Mouse (Mus musculus): ENCODE measurements around the gene Map4k4. TPM values are rescaled to one million over a fixed set of nuclear protein-coding genes. Genes with fewer than 3 reads are reported as not detected.

The Map4k4 gene
- total and polyA plus RNA-seq, 3 experiments, result 0.04 to 0.21 TPM; not detected in 1

DNA sequence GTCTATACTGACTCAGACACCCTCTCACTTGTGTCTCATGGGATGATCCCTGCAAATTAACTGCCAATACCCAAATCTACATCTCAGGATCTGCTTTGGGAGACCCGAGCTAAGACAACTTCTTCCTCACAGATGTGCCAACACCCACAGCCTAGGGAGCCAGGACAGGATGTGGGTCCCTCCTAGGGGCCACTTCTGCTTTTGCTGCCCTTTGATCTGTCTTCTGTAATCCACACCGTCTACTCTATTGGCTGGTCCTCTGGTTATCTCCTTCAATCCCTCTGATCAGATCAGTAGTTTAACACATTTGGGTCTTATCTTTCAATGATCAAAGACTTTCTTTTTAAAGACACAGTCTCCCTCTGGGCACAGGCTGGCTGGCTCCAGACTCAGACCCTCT, 5.2 kb upstream of the Map4k4 start:
- H3K27me3 ChIP-seq (ENCODE audit: control insufficient read depth in 1 of 2, insufficient read depth in 2 of 2, low read length in 2 of 2), result no peaks in the 10 kb centered on the region
- DNase-seq (ENCODE audit: low read depth, low spot score), result no peak
- H3K4me1 ChIP-seq (ENCODE audit: control insufficient read depth in 1 of 2, insufficient read depth in 2 of 2, low read length in 2 of 2), result no peaks in the 10 kb centered on the region
- TF ChIP-seq SIN3A (IDR thresholded peaks at IDR 0.05; ENCODE audit: low read length), result no peak
- TF ChIP-seq TCF12 (IDR thresholded peaks at IDR 0.05; ENCODE audit: low read depth, low read length), result no peak
- no peak for TF ChIP-seq NRF1 (IDR thresholded peaks at IDR 0.05; ENCODE audit: insufficient read depth, low read depth, low read length, poor library complexity, severe bottlenecking)
- TF ChIP-seq MXI1 (IDR thresholded peaks at IDR 0.05; ENCODE audit: low read depth, low read length), result no peak
- no peak for TF ChIP-seq SMC3 (IDR thresholded peaks at IDR 0.05; ENCODE audit: low read depth, low read length)
- no peak for TF ChIP-seq MAZ (IDR thresholded peaks at IDR 0.05; ENCODE audit: low read depth, low read length)
- no peak for TF ChIP-seq MAX (IDR thresholded peaks at IDR 0.05; ENCODE audit: low read length)
- no peak for TF ChIP-seq ETS1 (IDR thresholded peaks at IDR 0.05; ENCODE audit: low read depth, low read length)
- TF ChIP-seq POLR2A (IDR thresholded peaks at IDR 0.05; ENCODE audit: control insufficient read depth in 1 of 2, insufficient read depth in 1 of 2, low read depth in 1 of 2, low read length in 2 of 2, poor library complexity in 1 of 2), result no peak
- no peak for TF ChIP-seq TAL1 (IDR thresholded peaks at IDR 0.05; ENCODE audit: low read length)
- TF ChIP-seq MYB (IDR thresholded peaks at IDR 0.05; ENCODE audit: low read depth, low read length), result no peak
- TF ChIP-seq HCFC1 (IDR thresholded peaks at IDR 0.05; ENCODE audit: low read depth, low read length), result no peak
- TF ChIP-seq ELF1 (IDR thresholded peaks at IDR 0.05; ENCODE audit: low read depth, low read length), result no peak
- no peak for TF ChIP-seq EP300 (IDR thresholded peaks at IDR 0.05; ENCODE audit: low read depth in 1 of 2, low read length in 2 of 2)
- no peak for TF ChIP-seq ZMIZ1 (IDR thresholded peaks at IDR 0.05; ENCODE audit: low read depth, low read length)
- no peak for TF ChIP-seq CHD2 (IDR thresholded peaks at IDR 0.05; ENCODE audit: low read length)
- H3K9me3 ChIP-seq (replicated peaks; ENCODE audit: insufficient read depth, low read length), result no peaks in the 10 kb centered on the region
- no peak overlapping the region for H3K4me3 ChIP-seq (ENCODE audit: control insufficient read depth in 1 of 2, insufficient read depth in 1 of 2, low read depth in 2 of 2, low read length in 2 of 2)
- no peak overlapping the region for H3K27ac ChIP-seq (ENCODE audit: control insufficient read depth, low read depth, low read length)
- H3K36me3 ChIP-seq (ENCODE audit: control insufficient read depth in 1 of 2, insufficient read depth in 2 of 2, low read length in 2 of 2), result no peaks in the 10 kb centered on the region
- no peaks in the 10 kb centered on the region for H3K79me2 ChIP-seq (ENCODE audit: control insufficient read depth, insufficient read depth, low read length, poor library complexity)
- no peak overlapping the region for H3K9ac ChIP-seq (ENCODE audit: control insufficient read depth, low read depth, low read length, poor library complexity, severe bottlenecking)

DNA sequence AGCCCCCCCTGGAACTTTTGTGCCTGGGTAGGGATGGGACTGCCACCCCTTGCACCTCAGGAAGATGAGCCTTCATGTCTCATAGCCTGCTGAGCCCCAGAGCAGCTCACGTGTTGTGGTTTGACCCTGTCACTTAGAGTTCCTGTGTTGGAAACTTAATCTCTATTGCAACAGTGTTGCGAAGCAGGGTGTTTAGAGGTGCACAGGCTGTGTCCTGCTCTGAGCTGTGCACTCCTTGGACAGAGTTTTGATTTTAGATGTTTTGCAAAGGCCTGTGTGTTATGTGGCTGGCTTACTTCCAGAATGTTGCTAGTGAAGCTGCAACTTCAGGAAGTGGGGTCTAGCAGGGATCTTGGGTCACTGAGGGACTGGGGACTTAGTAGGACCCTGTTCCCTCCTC, 4.1 kb upstream of the Map4k4 start:
- Histone ChIP-seq H3K79me2 (ENCODE audit: control insufficient read depth, insufficient read depth, low read length, poor library complexity) (no peaks in the 10 kb centered on the region), H3K27me3 (ENCODE audit: control insufficient read depth in 1 of 2, insufficient read depth in 2 of 2, low read length in 2 of 2) (no peaks in the 10 kb centered on the region), H3K4me1 (ENCODE audit: control insufficient read depth in 1 of 2, insufficient read depth in 2 of 2, low read length in 2 of 2) (no peaks in the 10 kb centered on the region), H3K27ac (ENCODE audit: control insufficient read depth, low read depth, low read length) (no peak overlapping the region), H3K4me3 (ENCODE audit: control insufficient read depth in 1 of 2, insufficient read depth in 1 of 2, low read depth in 2 of 2, low read length in 2 of 2) (no peak overlapping the region), H3K9me3 (replicated peaks; ENCODE audit: insufficient read depth, low read length) (no peaks in the 10 kb centered on the region), H3K36me3 (ENCODE audit: control insufficient read depth in 1 of 2, insufficient read depth in 2 of 2, low read length in 2 of 2) (no peaks in the 10 kb centered on the region), H3K9ac (ENCODE audit: control insufficient read depth, low read depth, low read length, poor library complexity, severe bottlenecking) (no peak overlapping the region)
- TF ChIP-seq TCF12 (IDR thresholded peaks at IDR 0.05; ENCODE audit: low read depth, low read length) (no peak), USF2 (IDR thresholded peaks at IDR 0.05; ENCODE audit: borderline replicate concordance in 1 of 2, insufficient read depth in 1 of 2, low read depth in 1 of 2, low read length in 2 of 2) (no peak), EP300 (IDR thresholded peaks at IDR 0.05; ENCODE audit: low read depth in 1 of 2, low read length in 2 of 2) (no peak), POLR2A (IDR thresholded peaks at IDR 0.05; ENCODE audit: control insufficient read depth in 1 of 2, insufficient read depth in 1 of 2, low read depth in 1 of 2, low read length in 2 of 2, poor library complexity in 1 of 2) (no peak), ZC3H11A (IDR thresholded peaks at IDR 0.05; ENCODE audit: low read depth, low read length) (no peak), ZMIZ1 (IDR thresholded peaks at IDR 0.05; ENCODE audit: low read depth, low read length) (no peak), CHD1 (IDR thresholded peaks at IDR 0.05; ENCODE audit: low read depth, low read length) (no peak), BHLHE40 (IDR thresholded peaks at IDR 0.05; ENCODE audit: borderline replicate concordance, low read depth, low read length) (no peak), POLR2AphosphoS5 (IDR thresholded peaks at IDR 0.05; ENCODE audit: borderline replicate concordance, low read depth, low read length) (no peak), GATA1 (IDR thresholded peaks at IDR 0.05; ENCODE audit: low read depth, low read length) (no peak), POLR2AphosphoS2 (IDR thresholded peaks at IDR 0.05; ENCODE audit: low read length) (no peak), SMC3 (IDR thresholded peaks at IDR 0.05; ENCODE audit: low read depth, low read length) (no peak), MAFK (IDR thresholded peaks at IDR 0.05; ENCODE audit: borderline replicate concordance, low read depth, low read length) (no peak), CTCF (IDR thresholded peaks at IDR 0.05 in 2 of 3, conservative IDR thresholded peaks at IDR 0.05 in 1 of 3; ENCODE audit: control insufficient read depth in 1 of 3, insufficient read depth in 1 of 3, low read depth in 2 of 3, low read length in 3 of 3, poor library complexity in 1 of 3, severe bottlenecking in 1 of 3) (no peak)
- no peak for DNase-seq (ENCODE audit: low read depth, low spot score)

Measured in MEL (cell line).